Mouse (Mus musculus) embryonic facial prominence, embryonic 12.5 days (tissue): ENCODE measurements around the gene Pde4dip. TPM values are rescaled to one million over a fixed set of nuclear protein-coding genes. Genes with fewer than 3 reads are reported as not detected.

Source experiments
- ATAC-seq: fragments of 200-750 bp; cut with Nextera tagmentation; 2 replicates; pipeline ENCODE4 v1.8.0; 2017; ENCODE audit not compliant: insufficient number of reproducible peaks, insufficient read depth, low FRiP score, low TSS enrichment
- H3K27ac ChIP-seq: fragments of 300-500 bp; sonication (generic); 2 replicates; pipeline ENCODE4 v1.5.1; 2016; ENCODE audit warnings: mild to moderate bottlenecking
- H3K27me3 ChIP-seq: fragments of 300-500 bp; sonication (generic); 2 replicates; pipeline ENCODE4 v1.6.1; 2016; ENCODE audit warnings: mild to moderate bottlenecking, moderate library complexity
- H3K36me3 ChIP-seq: fragments of 300-500 bp; sonication (generic); 2 replicates; pipeline ENCODE4 v1.6.1; 2016; ENCODE audit warnings: mild to moderate bottlenecking
- H3K4me1 ChIP-seq: fragments of 300-500 bp; sonication (generic); 2 replicates; pipeline ENCODE4 v1.6.1; 2016
- H3K4me2 ChIP-seq: fragments of 300-500 bp; sonication (generic); replicated peaks from 2 replicates; pipeline ENCODE4 v1.6.1; 2016; ENCODE audit warnings: mild to moderate bottlenecking, moderate library complexity
- H3K4me3 ChIP-seq: fragments of 300-500 bp; sonication (generic); 2 replicates; pipeline ENCODE4 v1.5.1; 2016; ENCODE audit warnings: mild to moderate bottlenecking
- H3K9ac ChIP-seq: fragments of 300-500 bp; sonication (generic); 2 replicates; pipeline ENCODE4 v1.6.1; 2016; ENCODE audit warnings: mild to moderate bottlenecking, moderate library complexity
- H3K9me3 ChIP-seq: fragments of 300-500 bp; sonication (generic); 2 replicates; pipeline ENCODE4 v1.6.1; 2016; ENCODE audit warnings: mild to moderate bottlenecking, moderate library complexity
- WGBS: fragments of 180-500 bp; shearing (Covaris S2); methylation state at CpG from one replicate; pipeline ENCODE4 v1.1.7; 2016; 5-methylcytosine and 5-hydroxymethylcytosine counted together
- polyA plus RNA-seq: library from polyadenylated mRNA; unstranded; fragments of >200 nt; fragmentation: Nextera tagmentation; extraction: Ambion mirVana; gene quantifications from 2 replicates; pipeline ENCODE4 v1.2.1, GENCODE M21; 2016

The Pde4dip gene
- polyA plus RNA-seq, 1 experiment from 2014 or later = 32.4 TPM

DNA sequence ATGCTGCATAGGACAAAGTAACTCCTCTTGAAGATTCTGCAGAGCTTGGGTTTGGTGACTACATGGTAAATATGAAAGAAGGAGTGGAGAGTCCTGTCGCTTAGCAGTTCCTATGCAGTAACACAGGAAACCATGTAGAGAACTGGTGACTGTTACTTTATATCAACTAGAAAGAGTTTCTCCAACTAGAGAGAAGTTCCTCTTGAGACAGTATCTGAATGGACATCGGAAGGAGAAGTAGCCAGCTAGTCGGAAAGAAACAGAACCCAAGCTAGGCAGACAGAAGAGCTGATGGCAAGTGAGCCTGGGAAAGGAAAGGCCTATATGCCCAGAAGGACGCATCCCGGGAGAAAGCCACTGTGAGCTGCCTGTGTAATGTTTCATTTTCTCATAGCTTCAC is 127.3 kb downstream of the Pde4dip start:
- no peak overlapping the region for H3K4me2 ChIP-seq
- peaks cover 23% of the 10 kb centered on the region for H3K36me3 ChIP-seq
- no peaks in the 10 kb centered on the region for H3K9me3 ChIP-seq
- no peak overlapping the region for H3K27ac ChIP-seq
- 92% methylated on average over 5 of the region's 5 CpGs for WGBS
- no peak for ATAC-seq
- no peak overlapping the region for H3K4me3 ChIP-seq
- peaks cover 13% of the 10 kb centered on the region for H3K4me1 ChIP-seq
- H3K9ac ChIP-seq = no peak overlapping the region
- no peaks in the 10 kb centered on the region for H3K27me3 ChIP-seq

GRCm38 (mm10) chr3:97759846-97760245 is 128.7 kb downstream of the Pde4dip start:
- no peak overlapping the region for H3K9ac ChIP-seq
- peaks cover 7% of the 10 kb centered on the region; the same call in 1 of the 2 replicates for H3K4me1 ChIP-seq
- 61% methylated on average over 5 of the region's 5 CpGs for WGBS
- no peak overlapping the region for H3K4me3 ChIP-seq
- ATAC-seq = no peak
- no peaks in the 10 kb centered on the region for H3K27me3 ChIP-seq
- H3K9me3 ChIP-seq = no peaks in the 10 kb centered on the region
- H3K36me3 ChIP-seq = peaks cover 34% of the 10 kb centered on the region
- H3K4me2 ChIP-seq = no peak overlapping the region
- no peak overlapping the region for H3K27ac ChIP-seq

DNA sequence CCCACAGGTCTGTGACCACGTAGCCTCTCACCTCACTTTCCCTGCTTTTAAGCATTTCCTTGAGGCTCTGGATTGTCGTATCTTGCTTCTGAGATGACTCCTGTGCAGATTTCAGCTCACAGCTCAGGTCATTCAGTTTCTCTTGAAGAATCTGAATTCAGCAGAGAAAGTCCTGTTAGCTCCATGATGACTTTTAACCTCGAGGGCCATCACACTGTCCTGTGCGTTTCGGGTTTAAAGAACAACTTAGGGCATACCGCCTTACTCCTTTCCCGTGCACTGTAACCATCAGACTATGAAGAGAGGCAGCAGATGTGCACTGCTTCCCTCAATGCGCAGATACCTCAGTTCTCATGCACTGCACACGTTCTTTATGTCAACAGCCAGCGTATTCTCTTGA is 131.0 kb downstream of the Pde4dip start:
- H3K4me1 ChIP-seq = no peaks in the 10 kb centered on the region
- WGBS = 94% methylated on average over 10 of the region's 10 CpGs
- H3K9ac ChIP-seq = no peak overlapping the region
- peaks cover 54% of the 10 kb centered on the region for H3K36me3 ChIP-seq
- no peaks in the 10 kb centered on the region for H3K27me3 ChIP-seq
- no peak for ATAC-seq
- no peaks in the 10 kb centered on the region for H3K9me3 ChIP-seq
- H3K4me2 ChIP-seq = no peak overlapping the region
- no peak overlapping the region for H3K27ac ChIP-seq
- H3K4me3 ChIP-seq = no peak overlapping the region

- Histone ChIP-seq H3K27me3 (no peaks in the 10 kb centered on the region), H3K4me1 (no peaks in the 10 kb centered on the region), H3K4me3 (no peak overlapping the region), H3K36me3 (peaks cover 64% of the 10 kb centered on the region), H3K4me2 (no peak overlapping the region), H3K9ac (no peak overlapping the region), H3K27ac (no peak overlapping the region), H3K9me3 (no peaks in the 10 kb centered on the region)
- no peak for ATAC-seq
- 83% methylated on average over 20 of the region's 20 CpGs for WGBS
Measured at GRCm38 (mm10) chr3:97756283-97757074, 132.0 kb downstream of the Pde4dip start.

DNA sequence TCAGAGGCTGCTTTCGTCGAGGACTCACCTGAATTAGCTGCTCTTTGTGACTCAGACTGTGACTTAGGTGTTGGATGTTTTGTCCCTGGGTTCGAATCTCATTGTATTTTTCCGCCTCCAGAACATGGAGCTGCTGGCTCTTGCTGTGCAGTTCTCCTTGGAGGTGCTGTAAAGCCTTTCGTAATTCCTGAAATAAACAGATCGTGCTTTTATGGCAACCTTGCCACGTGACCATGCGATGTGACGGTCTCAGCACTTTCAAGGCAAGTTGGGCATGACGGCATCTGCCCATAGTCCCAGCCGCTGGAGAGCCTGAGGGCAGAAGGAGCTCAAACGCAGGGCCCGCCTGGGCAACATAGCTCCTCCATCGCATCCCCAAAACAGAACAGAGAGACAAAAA is 133.1 kb downstream of the Pde4dip start:
- Histone ChIP-seq H3K9ac (no peak overlapping the region), H3K9me3 (no peaks in the 10 kb centered on the region), H3K27ac (no peak overlapping the region), H3K4me1 (no peaks in the 10 kb centered on the region), H3K4me2 (no peak overlapping the region), H3K4me3 (no peak overlapping the region), H3K36me3 (peaks cover 75% of the 10 kb centered on the region), H3K27me3 (no peaks in the 10 kb centered on the region)
- ATAC-seq = no peak
- 92% methylated on average over 14 of the region's 14 CpGs for WGBS

- WGBS = 78% methylated on average over 3 of the region's 3 CpGs
- Histone ChIP-seq H3K4me3 (no peak overlapping the region), H3K9me3 (no peaks in the 10 kb centered on the region), H3K9ac (no peak overlapping the region), H3K27me3 (no peaks in the 10 kb centered on the region), H3K4me1 (no peaks in the 10 kb centered on the region), H3K27ac (no peak overlapping the region), H3K36me3 (peaks cover 91% of the 10 kb centered on the region), H3K4me2 (no peak overlapping the region)
- ATAC-seq = no peak
Measured at GRCm38 (mm10) chr3:97752901-97753300, 135.6 kb downstream of the Pde4dip start.

DNA sequence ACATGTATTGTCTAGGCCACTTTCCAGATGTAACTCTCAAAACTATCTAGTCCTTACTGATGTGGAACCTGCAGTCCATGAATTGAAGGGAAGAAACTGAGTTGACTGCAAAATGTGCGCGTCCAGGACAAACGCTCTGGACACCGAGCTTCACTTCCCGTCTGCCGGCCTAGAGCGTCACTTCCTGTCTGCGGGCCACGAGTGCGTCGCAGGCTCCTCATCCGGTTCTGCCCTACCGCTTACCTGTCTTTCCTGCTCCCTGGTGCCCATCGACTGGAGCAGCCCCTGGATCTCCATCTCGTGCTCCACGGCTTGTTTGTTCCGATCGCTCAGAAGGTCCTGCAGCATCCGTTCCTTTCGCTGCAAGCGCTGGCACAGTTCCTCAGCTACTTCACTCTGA is 136.9 kb downstream of the Pde4dip start:
- peaks cover 89% of the 10 kb centered on the region for H3K36me3 ChIP-seq
- no peaks in the 10 kb centered on the region for H3K9me3 ChIP-seq
- WGBS = 95% methylated on average over 21 of the region's 21 CpGs
- no peak overlapping the region for H3K4me2 ChIP-seq
- ATAC-seq = no peak
- H3K9ac ChIP-seq = no peak overlapping the region
- no peak overlapping the region for H3K27ac ChIP-seq
- H3K4me1 ChIP-seq = no peaks in the 10 kb centered on the region
- H3K4me3 ChIP-seq = no peak overlapping the region
- H3K27me3 ChIP-seq = no peaks in the 10 kb centered on the region

DNA sequence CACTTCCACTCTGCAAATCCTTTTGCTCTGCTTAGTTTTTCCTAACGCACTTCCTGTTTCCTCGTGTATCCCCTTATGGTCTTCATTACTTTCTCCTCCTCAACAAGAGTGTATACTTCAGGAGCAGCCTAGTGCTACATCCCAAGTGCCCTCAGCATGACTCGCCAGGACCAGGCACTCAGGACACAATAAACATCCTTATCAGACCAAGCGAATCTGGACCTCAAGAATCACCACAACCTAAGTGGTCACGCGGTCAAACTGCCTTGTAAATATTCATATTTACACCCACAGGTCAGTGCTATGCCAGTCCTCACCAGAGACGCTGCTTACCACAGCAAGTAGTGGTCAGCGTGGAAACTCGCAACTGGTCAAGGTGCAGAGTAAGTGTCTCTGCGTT is 139.7 kb downstream of the Pde4dip start:
- Histone ChIP-seq H3K4me2 (no peak overlapping the region), H3K4me1 (no peaks in the 10 kb centered on the region), H3K9ac (no peak overlapping the region), H3K9me3 (no peaks in the 10 kb centered on the region), H3K36me3 (peaks cover 92% of the 10 kb centered on the region), H3K4me3 (no peak overlapping the region), H3K27me3 (no peaks in the 10 kb centered on the region), H3K27ac (no peak overlapping the region)
- whole genome bisulfite sequencing = 88% methylated on average over 10 of the region's 10 CpGs
- ATAC-seq = no peak

GRCm38 (mm10) chr3:97742841-97743240 is 145.7 kb downstream of the Pde4dip start:
- no peak overlapping the region for H3K27ac ChIP-seq
- no peak for ATAC-seq
- WGBS = 93% methylated on average over 8 of the region's 8 CpGs
- peaks cover 81% of the 10 kb centered on the region for H3K36me3 ChIP-seq
- no peak overlapping the region for H3K4me3 ChIP-seq
- no peaks in the 10 kb centered on the region for H3K9me3 ChIP-seq
- no peaks in the 10 kb centered on the region for H3K4me1 ChIP-seq
- H3K27me3 ChIP-seq = no peaks in the 10 kb centered on the region
- H3K9ac ChIP-seq = no peak overlapping the region
- H3K4me2 ChIP-seq = no peak overlapping the region

DNA sequence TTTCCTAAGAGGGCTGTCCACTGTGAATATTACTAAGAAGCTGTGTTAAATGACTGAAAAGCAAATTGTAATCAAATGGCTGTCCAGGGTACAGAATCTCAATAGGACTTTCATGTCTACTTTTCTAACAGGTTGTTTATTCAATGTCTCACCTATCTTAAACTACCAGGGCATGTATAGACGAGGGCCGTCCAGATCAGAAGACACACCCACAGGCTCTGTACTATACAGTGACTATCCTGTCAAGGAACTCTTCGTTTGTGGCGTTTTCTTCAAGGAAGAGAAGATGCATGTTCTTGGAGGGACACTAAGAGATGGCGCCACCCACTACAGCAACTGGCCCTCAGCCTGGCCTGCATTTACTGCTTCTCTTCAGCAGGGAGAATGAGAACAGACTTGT is 152.9 kb downstream of the Pde4dip start:
- ATAC-seq = no peak
- Histone ChIP-seq H3K4me1 (0 out of 2 replicates have a peak, but pooled peaks cover 3% of the 10 kb centered on the region), H3K9me3 (no peaks in the 10 kb centered on the region), H3K4me2 (no peak overlapping the region), H3K4me3 (no peak overlapping the region), H3K9ac (no peak overlapping the region), H3K27ac (no peak overlapping the region), H3K27me3 (no peaks in the 10 kb centered on the region), H3K36me3 (peaks cover 22% of the 10 kb centered on the region)
- 82% methylated on average over 5 of the region's 5 CpGs for WGBS

GRCm38 (mm10) chr3:97734259-97734658 is 154.2 kb downstream of the Pde4dip start:
- no peak for ATAC-seq
- H3K9me3 ChIP-seq = no peaks in the 10 kb centered on the region
- H3K36me3 ChIP-seq = peaks cover 12% of the 10 kb centered on the region
- H3K9ac ChIP-seq = no peak overlapping the region
- no peaks in the 10 kb centered on the region for H3K27me3 ChIP-seq
- H3K27ac ChIP-seq = no peak overlapping the region
- H3K4me1 ChIP-seq = 0 out of 2 replicates have a peak, but pooled peaks cover 3% of the 10 kb centered on the region
- H3K4me2 ChIP-seq = no peak overlapping the region
- WGBS = 71% methylated on average over 4 of the region's 4 CpGs
- H3K4me3 ChIP-seq = no peak overlapping the region

- Histone ChIP-seq H3K4me3 (no peak overlapping the region), H3K36me3 (peaks cover 5% of the 10 kb centered on the region; the same call in 1 of the 2 replicates), H3K9ac (no peak overlapping the region), H3K4me1 (0 out of 2 replicates have a peak, but pooled peaks cover 3% of the 10 kb centered on the region), H3K27ac (no peak overlapping the region), H3K9me3 (no peaks in the 10 kb centered on the region), H3K4me2 (no peak overlapping the region), H3K27me3 (no peaks in the 10 kb centered on the region)
- ATAC-seq = no peak
- WGBS = 86% methylated on average over 6 of the region's 6 CpGs
Measured at GRCm38 (mm10) chr3:97732622-97733021, 155.9 kb downstream of the Pde4dip start.
